Comparison of ENCODE assay signal across 8 mouse cellular contexts in genomic region chr5:112428944-112429343, GRCm38 (mm10). TPM values are rescaled to one million over a fixed set of nuclear protein-coding genes. Genes with fewer than 3 reads are reported as not detected.
DNase-seq lines count a peak whose midpoint lies in the region; ATAC-seq and TF ChIP-seq lines count a peak whose summit lies in the region.

No protein-coding gene starts in this region.

- no peak overlapping the region for H3K9ac ChIP-seq in lung, embryonic 14.5 days

- peak overlapping the region; percentile 29; the same call in 1 of the 2 replicates for H3K4me2 ChIP-seq in lung, embryonic 14.5 days

- H3K36me3 ChIP-seq in lung, embryonic 14.5 days (ENCODE audit: insufficient read depth): no peaks in the 10 kb centered on the region

- no peaks in the 10 kb centered on the region for H3K4me1 ChIP-seq in lung, embryonic 14.5 days (ENCODE audit: insufficient read depth)

- peaks cover 6% of the 10 kb centered on the region; the same call in 1 of the 2 replicates for H3K27me3 ChIP-seq in lung, embryonic 14.5 days (ENCODE audit: insufficient read depth, low read length)

- H3K9me3 ChIP-seq in lung, embryonic 14.5 days (ENCODE audit: low read depth, low read length): no peaks in the 10 kb centered on the region

- DNase-seq in A20 (ENCODE audit: low read depth, low spot score): peak; percentile 55
- DNase-seq in Muller cell, postnatal 12 days (ENCODE audit: inconsistent ontology term): peak; percentile 62
- peak; percentile 94 to 95 for DNase-seq in cerebellum, postnatal 10 days
- peak; percentile 64 for DNase-seq in gastrocnemius, postnatal 10 days
- DNase-seq in kidney, postnatal 36 days: peak; percentile 46 to 80
- peak; percentile 86 for DNase-seq in lung, embryonic 14.5 days
- DNase-seq in ovary, postnatal 14 days (ENCODE audit: low spot score): peak; percentile 51
- peak; percentile 29 for DNase-seq in urinary bladder, postnatal 25 days (ENCODE audit: low spot score)

- no peak for ATAC-seq in lung, embryonic 14.5 days (ENCODE audit: insufficient read depth)

- peak; percentile 93 for TF ChIP-seq CTCF in lung, embryonic 14.5 days (IDR thresholded peaks at IDR 0.05; ENCODE audit: low read depth)

- no peak overlapping the region for H3K27ac ChIP-seq in lung, embryonic 14.5 days (ENCODE audit: low read depth)

- 13% methylated on average over 19 of the region's 19 CpGs for WGBS in lung, embryonic 14.5 days

- no peak overlapping the region for H3K4me3 ChIP-seq in lung, embryonic 14.5 days (ENCODE audit: low read depth, low read length)

RNA-seq across cellular contexts. Expression of gene Gm6588, which starts 20.3 kb away (rescaled TPM):
- total RNA-seq in gastrocnemius, postnatal 10 days (2021): not detected
- not detected in 2 replicates for polyA plus RNA-seq in lung, embryonic 14.5 days (2014; fragmentation: Nextera tagmentation; extraction: Ambion mirVana)

RNA-seq across cellular contexts. Expression of gene Asphd2, which starts 34.3 kb away (rescaled TPM):
- under 1 TPM; 0.49 to 0.93 TPM for total RNA-seq in gastrocnemius, postnatal 10 days (2021)
- polyA plus RNA-seq in lung, embryonic 14.5 days (2014; fragmentation: Nextera tagmentation; extraction: Ambion mirVana): 5.6 and 8.0 TPM in 2 replicates

Comparison
In these comparisons a context has a peak if more than half of its experiments do, and no peak if none do; other contexts are left out.
1. DNase-seq: peak in every context shown above with its lines; median percentile 94 in cerebellum, postnatal 10 days; 86 in lung, embryonic 14.5 days; 64 in gastrocnemius, postnatal 10 days; 63 in kidney, postnatal 36 days; 62 in Muller cell, postnatal 12 days; 55 in A20; 51 in ovary, postnatal 14 days; 29 in urinary bladder, postnatal 25 days.